Mouse (Mus musculus) midbrain, embryonic 14.5 days (tissue): ENCODE measurements around the gene Hras. TPM values are rescaled to one million over a fixed set of nuclear protein-coding genes. Genes with fewer than 3 reads are reported as not detected.

ENCODE experiments used
- ATAC-seq: fragments of 200-750 bp; cut with Nextera tagmentation; 2 replicates; pipeline ENCODE4 v1.8.0; 2017; ENCODE audit warnings: moderate number of reproducible peaks, moderate library complexity; ENCODE audit not compliant: low FRiP score, low TSS enrichment
- DNase-seq: peaks from one replicate; pipeline ENCODE4 v3.0.0-alpha.2; 2015
- H3K27ac ChIP-seq: fragments of 300-500 bp; sonication (generic); replicated peaks from 2 replicates; pipeline ENCODE4 v1.5.1; 2014; ENCODE audit warnings: mild to moderate bottlenecking, low read depth, low read length, moderate library complexity
- H3K27me3 ChIP-seq: fragments of 300-500 bp; sonication (generic); 2 replicates; pipeline ENCODE4 v1.6.1; 2014; ENCODE audit warnings: low read length, control low read depth, mixed read lengths; ENCODE audit not compliant: control insufficient read depth, insufficient read depth
- H3K36me3 ChIP-seq: fragments of 300-500 bp; sonication (generic); 2 replicates; pipeline ENCODE4 v1.6.1; 2014; ENCODE audit warnings: low read length, control low read depth; ENCODE audit not compliant: control insufficient read depth, insufficient read depth
- H3K4me1 ChIP-seq: fragments of 300-500 bp; sonication (generic); 2 replicates; pipeline ENCODE4 v1.6.1; 2014; ENCODE audit warnings: mild to moderate bottlenecking, antibody characterized with exemption, low read length, control low read depth; ENCODE audit not compliant: control insufficient read depth, insufficient read depth
- H3K4me2 ChIP-seq: fragments of 300-500 bp; sonication (generic); 2 replicates; pipeline ENCODE4 v1.6.1; 2014; ENCODE audit warnings: mild to moderate bottlenecking, low read length, moderate library complexity
- H3K4me3 ChIP-seq: fragments of 300-500 bp; sonication (generic); replicated peaks from 2 replicates; pipeline ENCODE4 v1.5.1; 2014; ENCODE audit warnings: low read depth, low read length
- H3K9ac ChIP-seq: fragments of 300-500 bp; sonication (generic); replicated peaks from 2 replicates; pipeline ENCODE4 v1.6.1; 2014; ENCODE audit warnings: mild to moderate bottlenecking, low read length, moderate library complexity
- H3K9me3 ChIP-seq: fragments of 300-500 bp; sonication (generic); 2 replicates; pipeline ENCODE4 v1.6.1; 2016; ENCODE audit warnings: low read length, control low read depth, mixed read lengths; ENCODE audit not compliant: control insufficient read depth
- WGBS: fragments of 180-500 bp; shearing (Covaris S2); extraction: QIAGEN DNeasy Blood & Tissue Kit; methylation state at CpG from one replicate; pipeline ENCODE4 v1.1.7; 2014; 5-methylcytosine and 5-hydroxymethylcytosine counted together
- polyA plus RNA-seq: library from polyadenylated mRNA; unstranded; fragments of >200 nt; fragmentation: Nextera tagmentation; extraction: Ambion mirVana; gene quantifications from 2 replicates; pipeline ENCODE4 v1.2.1, GENCODE M21; 2014

Hras gene
- polyA plus RNA-seq, 1 experiment from 2014 or later = 125 TPM

GRCm38 (mm10) chr7:141194409-141194808 is 604 bp upstream of the Hras start:
- H3K27ac ChIP-seq = peak overlapping the region; percentile 81
- DNase-seq = no peak
- H3K27me3 ChIP-seq = no peaks in the 10 kb centered on the region
- no peaks in the 10 kb centered on the region for H3K9me3 ChIP-seq
- H3K9ac ChIP-seq = peak overlapping the region; percentile 36; the same call in 1 of the 2 replicates
- H3K4me1 ChIP-seq = peaks cover 20% of the 10 kb centered on the region
- H3K36me3 ChIP-seq = peaks cover 29% of the 10 kb centered on the region
- H3K4me3 ChIP-seq = peak overlapping the region; percentile 88
- peak overlapping the region; percentile 97 for H3K4me2 ChIP-seq
- under 1% methylated on average over 23 of the region's 23 CpGs for WGBS
- no peak for ATAC-seq

DNA sequence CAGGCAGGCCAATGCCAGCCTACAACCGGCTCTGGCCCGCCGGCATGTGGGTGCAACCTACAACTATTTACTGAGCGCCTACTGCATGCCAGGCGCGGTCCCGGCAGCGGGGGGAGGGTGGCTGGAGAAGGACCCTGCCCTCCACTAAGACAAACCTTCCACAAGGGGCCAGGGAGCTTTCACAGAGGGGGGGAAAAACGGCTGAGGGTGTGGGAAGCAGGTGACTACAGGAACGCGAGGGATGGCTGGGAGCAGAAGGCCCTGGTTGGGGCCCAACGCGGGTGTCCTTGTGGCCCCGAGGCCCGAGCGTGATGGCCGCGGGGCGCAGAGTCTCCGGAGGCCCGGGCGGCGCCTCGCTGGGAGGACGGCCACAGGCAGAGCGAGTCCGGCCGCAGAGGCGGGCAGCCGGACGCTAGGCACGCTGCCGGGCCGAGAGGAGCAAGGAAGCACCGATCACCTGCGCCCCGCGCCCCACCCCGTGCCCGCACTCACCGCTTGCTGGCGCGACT is 403 bp downstream of the Hras start:
- Histone ChIP-seq H3K27ac (peak overlapping the region; percentile 81), H3K4me3 (peak overlapping the region; percentile 88), H3K27me3 (no peaks in the 10 kb centered on the region), H3K9me3 (no peaks in the 10 kb centered on the region), H3K36me3 (peaks cover 35% of the 10 kb centered on the region), H3K4me2 (peak overlapping the region; percentile 97), H3K4me1 (peaks cover 20% of the 10 kb centered on the region), H3K9ac (peak overlapping the region; percentile 93)
- under 1% methylated on average over 43 of the region's 43 CpGs for WGBS
- no peak for DNase-seq
- ATAC-seq = no peak

GRCm38 (mm10) chr7:141192776-141193347 is 943 bp downstream of the Hras start:
- Histone ChIP-seq H3K4me3 (peak overlapping the region; percentile 88), H3K9ac (peak overlapping the region; percentile 93), H3K36me3 (peaks cover 35% of the 10 kb centered on the region), H3K27me3 (no peaks in the 10 kb centered on the region), H3K9me3 (no peaks in the 10 kb centered on the region), H3K27ac (no peak overlapping the region), H3K4me2 (peak overlapping the region; percentile 97), H3K4me1 (peaks cover 20% of the 10 kb centered on the region)
- ATAC-seq (no peak), DNase-seq (no peak)
- 28% methylated on average over 12 of the region's 12 CpGs for WGBS

DNA sequence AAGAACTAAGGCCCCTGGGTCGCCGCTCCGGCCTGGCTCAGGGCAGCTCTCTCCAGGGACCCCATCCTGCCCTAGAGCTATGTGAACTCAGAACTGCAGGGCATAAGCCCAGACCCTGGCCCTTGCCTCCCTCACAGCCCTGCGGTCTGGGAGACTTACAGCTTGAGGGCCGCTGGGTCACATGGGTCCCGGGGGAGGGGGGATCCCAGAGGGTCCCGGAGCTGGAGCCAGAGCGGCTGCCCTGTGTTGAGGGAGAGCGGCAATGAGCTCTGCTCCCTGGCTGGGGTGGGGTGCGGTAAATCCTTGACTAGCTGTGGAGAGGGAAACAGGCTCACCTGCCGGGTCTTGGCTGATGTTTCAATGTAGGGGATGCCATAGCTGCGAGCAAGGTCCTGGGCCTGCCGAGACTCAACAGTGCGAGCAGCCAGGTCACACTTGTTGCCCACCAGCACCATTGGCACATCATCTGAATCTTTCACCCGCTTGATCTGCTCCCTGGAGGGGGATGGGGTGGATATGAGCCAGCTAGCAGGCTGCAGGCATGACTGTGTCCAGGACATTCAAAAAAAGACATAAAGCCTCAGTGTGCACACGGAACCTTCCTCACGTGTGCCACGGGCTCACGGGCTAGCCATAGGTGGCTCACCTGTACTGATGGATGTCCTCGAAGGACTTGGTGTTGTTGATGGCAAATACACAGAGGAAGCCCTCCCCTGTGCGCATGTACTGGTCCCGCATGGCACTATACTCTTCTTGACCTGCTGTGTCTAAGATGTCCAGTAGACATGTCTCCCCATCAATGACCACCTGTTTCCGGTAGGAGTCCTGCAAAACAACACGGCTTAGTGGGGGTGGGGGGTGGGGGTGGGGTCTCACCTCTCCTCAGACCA is 1.8 kb downstream of the Hras start:
- Histone ChIP-seq H3K4me3 (peak overlapping the region; percentile 88; the same call in 1 of the 2 replicates), H3K36me3 (peaks cover 35% of the 10 kb centered on the region), H3K9ac (no peak overlapping the region; the same call in 1 of the 2 replicates), H3K27me3 (no peaks in the 10 kb centered on the region), H3K27ac (no peak overlapping the region), H3K4me2 (peak overlapping the region; percentile 97), H3K9me3 (no peaks in the 10 kb centered on the region), H3K4me1 (peaks cover 20% of the 10 kb centered on the region)
- DNase-seq (no peak), ATAC-seq (no peak)
- 94% methylated on average over 24 of the region's 24 CpGs for WGBS

DNA sequence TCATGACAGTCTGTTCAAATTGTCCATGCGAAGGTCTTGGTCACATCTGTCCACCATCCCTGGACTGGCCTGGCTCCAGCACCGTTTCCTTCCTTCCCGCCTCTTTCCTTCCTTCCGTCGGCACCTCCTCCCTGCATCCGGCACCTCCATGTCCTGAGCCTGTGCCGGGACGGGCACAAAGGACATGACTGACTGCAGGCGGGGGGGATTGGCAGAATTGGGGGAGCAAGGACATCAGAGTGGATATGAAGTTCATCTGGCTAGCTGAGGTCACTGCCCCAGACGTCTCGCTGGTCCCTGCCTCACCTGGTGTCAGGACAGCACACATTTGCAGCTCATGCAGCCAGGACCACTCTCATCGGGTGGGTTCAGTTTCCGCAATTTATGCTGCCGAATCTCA is 2.8 kb downstream of the Hras start:
- ATAC-seq (no peak), DNase-seq (no peak)
- Histone ChIP-seq H3K4me1 (peaks cover 20% of the 10 kb centered on the region), H3K4me3 (no peak overlapping the region), H3K4me2 (no peak overlapping the region), H3K27ac (no peak overlapping the region), H3K27me3 (no peaks in the 10 kb centered on the region), H3K9me3 (no peaks in the 10 kb centered on the region), H3K9ac (no peak overlapping the region), H3K36me3 (peaks cover 35% of the 10 kb centered on the region)
- 88% methylated on average over 14 of the region's 14 CpGs for WGBS

- no peaks in the 10 kb centered on the region for H3K9me3 ChIP-seq
- no peak overlapping the region for H3K27ac ChIP-seq
- H3K9ac ChIP-seq = no peak overlapping the region
- no peak for ATAC-seq
- H3K4me1 ChIP-seq = peaks cover 15% of the 10 kb centered on the region
- H3K27me3 ChIP-seq = no peaks in the 10 kb centered on the region
- H3K36me3 ChIP-seq = peaks cover 35% of the 10 kb centered on the region
- DNase-seq = no peak
- WGBS = 96% methylated on average over 3 of the region's 3 CpGs
- H3K4me2 ChIP-seq = no peak overlapping the region
- no peak overlapping the region for H3K4me3 ChIP-seq
Measured at GRCm38 (mm10) chr7:141190220-141190619, 3.6 kb downstream of the Hras start.

DNA sequence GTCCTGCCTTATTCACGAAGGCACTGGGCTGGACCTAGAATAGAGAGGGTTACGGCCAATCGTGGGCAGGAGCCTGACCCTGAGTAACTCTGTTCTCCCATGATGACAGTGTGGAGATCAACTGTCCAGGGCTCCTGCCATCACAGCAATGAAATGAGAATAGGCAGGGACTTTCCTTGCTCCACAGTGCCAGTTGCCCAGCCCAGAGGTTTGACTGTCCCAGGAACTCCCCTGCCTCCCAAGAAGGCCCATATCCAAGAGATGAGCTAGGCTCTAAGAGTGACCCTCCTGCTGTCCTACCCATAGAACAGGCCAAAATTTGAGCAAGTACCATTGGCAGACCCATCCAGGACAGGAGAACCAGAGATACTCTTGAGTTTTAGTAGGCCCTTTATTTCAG is 5.1 kb downstream of the Hras start:
- peaks cover 35% of the 10 kb centered on the region for H3K36me3 ChIP-seq
- H3K4me3 ChIP-seq = no peak overlapping the region
- ATAC-seq (no peak), DNase-seq (no peak)
- no peaks in the 10 kb centered on the region for H3K27me3 ChIP-seq
- H3K4me2 ChIP-seq = no peak overlapping the region
- H3K4me1 ChIP-seq = peaks cover 14% of the 10 kb centered on the region
- H3K9me3 ChIP-seq = no peaks in the 10 kb centered on the region
- WGBS = 95% methylated on average over 3 of the region's 3 CpGs
- H3K27ac ChIP-seq = no peak overlapping the region
- H3K9ac ChIP-seq = no peak overlapping the region

GRCm38 (mm10) chr7:141188194-141188593 is 5.6 kb downstream of the Hras start:
- Histone ChIP-seq H3K9ac (no peak overlapping the region), H3K36me3 (peaks cover 35% of the 10 kb centered on the region), H3K27ac (no peak overlapping the region), H3K27me3 (no peaks in the 10 kb centered on the region), H3K4me2 (no peak overlapping the region), H3K4me1 (peaks cover 14% of the 10 kb centered on the region), H3K9me3 (no peaks in the 10 kb centered on the region), H3K4me3 (no peak overlapping the region)
- DNase-seq (no peak), ATAC-seq (no peak)
- 89% methylated on average over 3 of the region's 3 CpGs for WGBS
